Mouse (Mus musculus): ENCODE data around the gene Impg1. TPM values are rescaled to one million over a fixed set of nuclear protein-coding genes. Genes with fewer than 3 reads are reported as not detected.

Gene Impg1
- 0.05 and 0.14 TPM in 2 replicates for polyA plus RNA-seq (2015; fragmentation: Nextera tagmentation; extraction: Ambion mirVana)

DNA sequence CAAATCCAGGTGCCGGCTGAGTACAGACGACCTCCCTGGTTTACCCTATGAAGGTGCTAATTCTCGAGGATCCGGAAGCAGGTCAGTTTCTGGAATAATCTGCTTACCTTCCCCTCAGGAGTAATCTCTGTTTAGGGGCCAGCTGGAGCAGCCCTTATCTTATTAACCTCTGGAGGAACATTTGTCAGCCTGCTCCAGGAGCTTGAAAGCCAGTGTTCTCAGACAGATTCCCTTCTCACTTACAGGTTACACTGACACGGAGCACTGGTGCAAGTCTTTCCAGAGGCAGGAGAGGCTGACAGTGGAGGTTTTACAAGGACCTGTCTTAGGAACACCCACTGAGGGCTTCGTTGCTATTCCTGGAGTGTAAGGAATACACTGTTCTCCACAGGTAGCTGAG lies at the start of gene Impg1:
Gene Impg1 (minus strand): TSS at position 101 of the 400 bp plus-strand sequence.
- H3K9ac ChIP-seq (replicated peaks; ENCODE audit: low read depth), result no peak within 1 kb of the TSS
- H3K9me3 ChIP-seq (ENCODE audit: low read length), result no peaks in the 10 kb centered on the region
- H3K4me3 ChIP-seq (ENCODE audit: low read depth, low read length), result no peak within 1 kb of the TSS
- no peak within 1 kb of the TSS for H3K4me2 ChIP-seq (replicated peaks; ENCODE audit: low read depth, low read length)
- no peaks in the 10 kb centered on the region for H3K27me3 ChIP-seq (replicated peaks; ENCODE audit: insufficient read depth, low read length)
- no peaks in the 10 kb centered on the region for H3K4me1 ChIP-seq (ENCODE audit: insufficient read depth, low read depth, low read length)
- 37% methylated on average over 6 of the region's 6 CpGs for WGBS
- no peak within 1 kb of the TSS for H3K27ac ChIP-seq (ENCODE audit: low read length)
- no peaks in the 10 kb centered on the region for H3K36me3 ChIP-seq (ENCODE audit: insufficient read depth, low read length)
- no peak for TF ChIP-seq CTCF (IDR thresholded peaks at IDR 0.05)
- TF ChIP-seq EP300 (IDR thresholded peaks at IDR 0.05), result no peak
- no peak for ATAC-seq
- DNase-seq (ENCODE audit: low spot score), result no peak

DNA sequence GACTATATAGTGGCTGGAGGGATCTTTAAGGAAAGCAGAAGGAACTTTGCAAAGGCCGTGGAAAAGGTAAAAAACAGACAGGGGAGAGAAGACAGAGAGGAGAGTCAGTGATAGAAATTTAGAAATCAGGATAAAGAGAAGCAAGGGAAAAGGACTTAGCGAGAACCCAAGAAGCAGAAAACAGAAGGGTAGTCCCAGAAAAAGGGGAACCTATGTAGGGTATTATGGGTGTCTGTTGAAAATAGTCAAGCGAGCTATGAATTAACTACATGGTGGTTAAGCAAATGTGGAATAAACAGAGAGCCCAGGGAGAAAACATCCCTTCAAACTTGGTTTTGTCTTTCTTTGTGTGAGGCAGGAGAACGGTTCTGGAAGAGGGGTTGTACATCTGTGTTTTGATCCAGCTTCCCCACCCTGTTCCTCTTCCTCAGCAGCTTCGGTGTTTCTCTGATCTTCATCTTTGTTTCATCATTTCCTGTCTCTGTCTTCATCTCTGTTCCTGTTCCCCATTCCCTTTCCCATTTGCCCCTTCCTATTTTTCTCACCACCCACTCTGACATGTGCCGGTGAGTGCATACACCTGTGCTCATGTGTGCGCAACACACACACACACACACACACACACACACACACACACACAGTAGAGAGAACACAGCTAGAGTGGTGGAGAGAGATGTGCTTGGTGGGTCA lies 44.3 kb upstream of the Impg1 start:
- H3K4me1 ChIP-seq (ENCODE audit: insufficient read depth, low read depth, low read length), result no peaks in the 10 kb centered on the region
- H3K36me3 ChIP-seq (ENCODE audit: insufficient read depth, low read length), result no peaks in the 10 kb centered on the region
- TF ChIP-seq EP300 (IDR thresholded peaks at IDR 0.05) (no peak), CTCF (IDR thresholded peaks at IDR 0.05) (no peak)
- no peak for DNase-seq (ENCODE audit: low spot score)
- H3K9me3 ChIP-seq (ENCODE audit: low read length), result no peaks in the 10 kb centered on the region
- no peak overlapping the region for H3K4me2 ChIP-seq (replicated peaks; ENCODE audit: low read depth, low read length)
- no peak overlapping the region for H3K27ac ChIP-seq (ENCODE audit: low read length)
- ATAC-seq, result no peak
- H3K4me3 ChIP-seq (ENCODE audit: low read depth, low read length), result no peak overlapping the region
- no peaks in the 10 kb centered on the region for H3K27me3 ChIP-seq (replicated peaks; ENCODE audit: insufficient read depth, low read length)
- no peak overlapping the region for H3K9ac ChIP-seq (replicated peaks; ENCODE audit: low read depth)
- 78% methylated on average over 7 of the region's 7 CpGs for WGBS

DNA sequence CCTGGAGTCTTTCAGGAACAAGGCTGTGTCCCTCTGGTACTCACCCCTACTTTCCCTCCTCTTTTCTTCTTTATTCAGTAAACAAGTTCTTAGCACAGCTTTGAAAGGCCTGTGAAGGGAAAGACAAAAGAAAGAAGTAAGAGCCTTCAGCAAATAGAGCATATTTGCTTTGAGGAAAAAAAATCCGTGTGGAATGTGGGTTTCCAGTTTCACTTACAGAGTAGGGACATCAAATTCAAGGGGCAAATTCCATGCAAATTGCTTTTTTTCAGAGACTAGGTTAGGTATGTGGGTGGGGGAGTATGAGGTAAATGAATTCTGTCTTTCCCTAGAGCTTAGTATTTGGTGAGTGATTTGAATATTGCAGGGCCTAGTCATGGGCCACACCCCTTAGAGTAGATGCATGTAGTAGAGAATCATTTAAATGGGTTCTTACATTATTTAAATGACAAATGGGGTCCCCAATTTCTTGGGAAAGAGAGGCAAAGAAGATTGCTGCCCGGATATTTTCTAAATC lies 39.3 kb upstream of the Impg1 start:
- TF ChIP-seq CTCF (IDR thresholded peaks at IDR 0.05) (no peak), EP300 (IDR thresholded peaks at IDR 0.05) (no peak)
- Histone ChIP-seq H3K9me3 (ENCODE audit: low read length) (no peaks in the 10 kb centered on the region), H3K27me3 (replicated peaks; ENCODE audit: insufficient read depth, low read length) (no peaks in the 10 kb centered on the region), H3K4me2 (replicated peaks; ENCODE audit: low read depth, low read length) (no peak overlapping the region), H3K4me1 (ENCODE audit: insufficient read depth, low read depth, low read length) (no peaks in the 10 kb centered on the region), H3K27ac (ENCODE audit: low read length) (no peak overlapping the region), H3K36me3 (ENCODE audit: insufficient read depth, low read length) (no peaks in the 10 kb centered on the region), H3K9ac (replicated peaks; ENCODE audit: low read depth) (no peak overlapping the region), H3K4me3 (ENCODE audit: low read depth, low read length) (no peak overlapping the region)
- DNase-seq (ENCODE audit: low spot score) (no peak), ATAC-seq (no peak)
- WGBS, result 43% methylated on average over 2 of the region's 2 CpGs

DNA sequence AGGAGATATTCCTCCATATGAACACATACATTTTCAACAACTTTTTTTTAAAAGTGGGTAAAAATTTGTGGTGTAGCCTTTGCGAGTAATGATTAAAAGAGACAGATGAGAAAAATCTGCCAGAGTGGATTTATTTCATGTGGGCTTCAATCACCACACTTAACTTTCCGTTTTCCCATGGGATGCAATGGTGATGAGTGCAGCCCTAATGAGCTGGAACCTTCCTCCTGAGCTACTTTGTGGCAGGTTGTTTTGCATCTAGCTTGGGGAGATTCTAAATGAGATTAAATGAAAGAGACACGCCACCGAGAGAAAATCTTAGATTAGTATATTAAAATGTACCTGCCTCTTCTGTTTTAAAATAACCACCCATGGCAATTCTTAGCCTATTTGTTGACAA lies 26.3 kb upstream of the Impg1 start:
- Histone ChIP-seq H3K4me3 (ENCODE audit: low read depth, low read length) (no peak overlapping the region), H3K27ac (ENCODE audit: low read length) (no peak overlapping the region), H3K9ac (replicated peaks; ENCODE audit: low read depth) (no peak overlapping the region), H3K4me1 (ENCODE audit: insufficient read depth, low read depth, low read length) (no peaks in the 10 kb centered on the region), H3K27me3 (replicated peaks; ENCODE audit: insufficient read depth, low read length) (no peaks in the 10 kb centered on the region), H3K36me3 (ENCODE audit: insufficient read depth, low read length) (no peaks in the 10 kb centered on the region), H3K4me2 (replicated peaks; ENCODE audit: low read depth, low read length) (no peak overlapping the region), H3K9me3 (ENCODE audit: low read length) (no peaks in the 10 kb centered on the region)
- no peak for DNase-seq (ENCODE audit: low spot score)
- WGBS, result 80% methylated on average over 4 of the region's 4 CpGs
- ATAC-seq, result no peak
- TF ChIP-seq EP300 (IDR thresholded peaks at IDR 0.05) (no peak), CTCF (IDR thresholded peaks at IDR 0.05) (no peak)

DNA sequence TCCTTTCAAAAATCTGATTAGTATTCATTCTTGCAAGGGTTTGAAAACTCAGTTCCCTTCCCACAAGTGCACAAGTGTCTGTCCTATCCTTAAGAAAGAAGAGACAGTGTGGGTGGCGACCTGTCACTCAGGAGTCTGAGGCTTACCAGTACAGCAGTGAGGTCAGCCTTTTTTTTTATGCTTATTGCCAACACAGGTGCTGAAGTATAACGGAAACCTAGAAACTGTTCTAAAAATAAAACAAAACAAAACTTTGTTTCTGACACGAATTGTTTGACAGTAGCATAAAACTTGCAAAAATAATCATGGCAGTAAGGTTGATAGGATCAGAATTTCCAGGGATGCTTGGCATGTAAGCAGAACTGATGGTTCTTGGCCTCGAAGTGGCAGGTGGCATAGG lies 4.9 kb downstream of the Impg1 start:
- H3K36me3 ChIP-seq (ENCODE audit: insufficient read depth, low read length), result no peaks in the 10 kb centered on the region
- TF ChIP-seq EP300 (IDR thresholded peaks at IDR 0.05) (no peak), CTCF (IDR thresholded peaks at IDR 0.05) (no peak)
- H3K9ac ChIP-seq (replicated peaks; ENCODE audit: low read depth), result no peak overlapping the region
- no peak for DNase-seq (ENCODE audit: low spot score)
- no peaks in the 10 kb centered on the region for H3K4me1 ChIP-seq (ENCODE audit: insufficient read depth, low read depth, low read length)
- H3K27ac ChIP-seq (ENCODE audit: low read length), result no peak overlapping the region
- no peaks in the 10 kb centered on the region for H3K9me3 ChIP-seq (ENCODE audit: low read length)
- 63% methylated on average over 4 of the region's 4 CpGs for WGBS
- ATAC-seq, result no peak
- no peak overlapping the region for H3K4me3 ChIP-seq (ENCODE audit: low read depth, low read length)
- H3K4me2 ChIP-seq (replicated peaks; ENCODE audit: low read depth, low read length), result no peak overlapping the region
- H3K27me3 ChIP-seq (replicated peaks; ENCODE audit: insufficient read depth, low read length), result no peaks in the 10 kb centered on the region

DNA sequence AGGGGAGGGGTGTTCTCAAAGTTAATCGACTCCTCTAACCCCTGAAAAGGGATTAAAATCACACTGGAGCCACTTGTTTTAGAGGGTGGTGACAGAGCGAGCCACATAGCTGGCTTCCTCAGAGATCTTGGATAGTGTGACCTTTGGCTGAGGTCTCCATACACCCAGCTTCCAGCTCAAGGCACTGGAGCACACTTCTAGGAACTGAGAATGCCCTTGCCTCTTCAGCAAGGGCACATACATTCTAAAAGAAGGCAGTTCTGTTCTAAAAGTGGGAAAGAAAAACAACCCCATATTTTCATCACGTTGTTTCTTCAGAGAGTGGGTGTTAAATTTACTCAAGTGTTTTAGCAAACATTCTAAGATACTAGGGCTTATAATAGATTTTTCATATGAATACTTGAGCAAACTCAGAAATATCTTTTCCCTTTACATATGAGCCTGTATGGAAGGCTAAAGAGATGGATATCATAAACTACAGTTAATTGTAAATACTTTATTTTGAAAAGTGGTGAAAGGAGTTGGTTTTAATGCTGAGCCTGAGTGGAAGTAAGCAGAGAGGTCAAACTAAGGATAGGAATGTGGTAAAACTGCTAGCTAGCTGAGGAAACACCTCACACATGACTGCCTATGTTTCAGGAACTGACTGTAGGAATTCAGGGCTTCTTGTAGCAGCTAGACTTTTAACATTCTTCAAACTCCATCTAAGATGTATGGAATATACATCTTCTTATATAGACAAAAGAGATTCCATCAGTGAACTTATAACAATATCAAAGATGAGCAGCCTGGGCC lies 14.6 kb downstream of the Impg1 start:
- H3K27me3 ChIP-seq (replicated peaks; ENCODE audit: insufficient read depth, low read length), result no peaks in the 10 kb centered on the region
- 34% methylated on average over 3 of the region's 3 CpGs for WGBS
- TF ChIP-seq EP300 (IDR thresholded peaks at IDR 0.05), result 0 out of 2 replicates have a peak, but pooled peaks have one; percentile 20
- TF ChIP-seq CTCF (IDR thresholded peaks at IDR 0.05), result no peak
- H3K4me3 ChIP-seq (ENCODE audit: low read depth, low read length), result no peak overlapping the region
- H3K4me1 ChIP-seq (ENCODE audit: insufficient read depth, low read depth, low read length), result no peaks in the 10 kb centered on the region
- H3K27ac ChIP-seq (ENCODE audit: low read length), result peak overlapping the region; percentile 2; the same call in 1 of the 2 replicates
- ATAC-seq (peak; percentile 75), DNase-seq (ENCODE audit: low spot score) (peak; percentile 52)
- no peaks in the 10 kb centered on the region for H3K9me3 ChIP-seq (ENCODE audit: low read length)
- no peak overlapping the region for H3K4me2 ChIP-seq (replicated peaks; ENCODE audit: low read depth, low read length)
- H3K9ac ChIP-seq (replicated peaks; ENCODE audit: low read depth), result no peak overlapping the region
- no peaks in the 10 kb centered on the region for H3K36me3 ChIP-seq (ENCODE audit: insufficient read depth, low read length)

All from lung, postnatal 0 days (tissue).